Mouse (Mus musculus): ENCODE data around the gene Chodl. TPM values are rescaled to one million over a fixed set of nuclear protein-coding genes. Genes with fewer than 3 reads are reported as not detected.

Gene Chodl
- 0.17 TPM in 1 of 2 replicates, not detected in the other for polyA plus RNA-seq (2012; rRNA removed)

- Histone ChIP-seq H3K4me1 (ENCODE audit: control insufficient read depth, insufficient read depth, low read length) (no peaks in the 10 kb centered on the region), H3K4me3 (replicated peaks; ENCODE audit: extremely low read depth, low read depth, low read length) (no peak within 1 kb of the TSS)
- 12% methylated on average over 19 of the region's 19 CpGs for WGBS
- no peak for DNase-seq
- TF ChIP-seq CTCF (IDR thresholded peaks at IDR 0.05; ENCODE audit: insufficient read depth, low read length) (no peak), POLR2A (IDR thresholded peaks at IDR 0.05; ENCODE audit: borderline replicate concordance, extremely low read depth, low read depth, low read length) (no peak)
Measured at GRCm38 (mm10) chr16:78930382-78931286, at the start of gene Chodl. Gene Chodl, plus strand, starts transcription at chr16:78930948.

- TF ChIP-seq CTCF (IDR thresholded peaks at IDR 0.05; ENCODE audit: insufficient read depth, low read length) = no peak
- TF ChIP-seq POLR2A (IDR thresholded peaks at IDR 0.05; ENCODE audit: borderline replicate concordance, extremely low read depth, low read depth, low read length) = no peak
- H3K4me3 ChIP-seq (replicated peaks; ENCODE audit: extremely low read depth, low read depth, low read length) = no peak overlapping the region
- H3K4me1 ChIP-seq (ENCODE audit: control insufficient read depth, insufficient read depth, low read length) = no peaks in the 10 kb centered on the region
- 67% methylated on average over 5 of the region's 5 CpGs for WGBS
- no peak for DNase-seq
Measured at GRCm38 (mm10) chr16:78922644-78923043, 8.1 kb upstream of the Chodl start.

GRCm38 (mm10) chr16:78931287-78932025 is 708 bp downstream of the Chodl start:
- TF ChIP-seq POLR2A (IDR thresholded peaks at IDR 0.05; ENCODE audit: borderline replicate concordance, extremely low read depth, low read depth, low read length) (no peak), CTCF (IDR thresholded peaks at IDR 0.05; ENCODE audit: insufficient read depth, low read length) (no peak)
- 12% methylated on average over 16 of the region's 16 CpGs for WGBS
- H3K4me3 ChIP-seq (replicated peaks; ENCODE audit: extremely low read depth, low read depth, low read length) = no peak overlapping the region
- H3K4me1 ChIP-seq (ENCODE audit: control insufficient read depth, insufficient read depth, low read length) = no peaks in the 10 kb centered on the region
- DNase-seq = no peak

- Histone ChIP-seq H3K4me1 (ENCODE audit: control insufficient read depth, insufficient read depth, low read length) (no peaks in the 10 kb centered on the region), H3K4me3 (replicated peaks; ENCODE audit: extremely low read depth, low read depth, low read length) (no peak overlapping the region)
- WGBS = 93% methylated on average over 2 of the region's 2 CpGs
- TF ChIP-seq POLR2A (IDR thresholded peaks at IDR 0.05; ENCODE audit: borderline replicate concordance, extremely low read depth, low read depth, low read length) (no peak), CTCF (IDR thresholded peaks at IDR 0.05; ENCODE audit: insufficient read depth, low read length) (no peak)
- no peak for DNase-seq
Measured at GRCm38 (mm10) chr16:78934298-78934697, 3.5 kb downstream of the Chodl start.

- 64% methylated on average over 8 of the region's 8 CpGs for WGBS
- TF ChIP-seq CTCF (IDR thresholded peaks at IDR 0.05; ENCODE audit: insufficient read depth, low read length) = no peak
- no peak for TF ChIP-seq POLR2A (IDR thresholded peaks at IDR 0.05; ENCODE audit: borderline replicate concordance, extremely low read depth, low read depth, low read length)
- DNase-seq = no peak
- H3K4me3 ChIP-seq (replicated peaks; ENCODE audit: extremely low read depth, low read depth, low read length) = no peak overlapping the region
- no peaks in the 10 kb centered on the region for H3K4me1 ChIP-seq (ENCODE audit: control insufficient read depth, insufficient read depth, low read length)
Measured at GRCm38 (mm10) chr16:78937755-78938154, 7.0 kb downstream of the Chodl start.

- Histone ChIP-seq H3K4me3 (replicated peaks; ENCODE audit: extremely low read depth, low read depth, low read length) (no peak overlapping the region), H3K4me1 (ENCODE audit: control insufficient read depth, insufficient read depth, low read length) (no peaks in the 10 kb centered on the region)
- TF ChIP-seq POLR2A (IDR thresholded peaks at IDR 0.05; ENCODE audit: borderline replicate concordance, extremely low read depth, low read depth, low read length) (no peak), CTCF (IDR thresholded peaks at IDR 0.05; ENCODE audit: insufficient read depth, low read length) (no peak)
- WGBS = 58% methylated on average over 4 of the region's 4 CpGs
- DNase-seq = no peak
Measured at GRCm38 (mm10) chr16:78950359-78950758, 19.6 kb downstream of the Chodl start.

- no peak overlapping the region for H3K4me3 ChIP-seq (replicated peaks; ENCODE audit: extremely low read depth, low read depth, low read length)
- DNase-seq = no peak
- no peaks in the 10 kb centered on the region for H3K4me1 ChIP-seq (ENCODE audit: control insufficient read depth, insufficient read depth, low read length)
- TF ChIP-seq CTCF (IDR thresholded peaks at IDR 0.05; ENCODE audit: insufficient read depth, low read length) (no peak), POLR2A (IDR thresholded peaks at IDR 0.05; ENCODE audit: borderline replicate concordance, extremely low read depth, low read depth, low read length) (no peak)
- 60% methylated on average over 2 of the region's 2 CpGs for WGBS
Measured at GRCm38 (mm10) chr16:78957434-78957833, 26.7 kb downstream of the Chodl start.

GRCm38 (mm10) chr16:78969091-78969731 is 38.5 kb downstream of the Chodl start:
- WGBS = 29% methylated on average over 13 of the region's 13 CpGs
- no peak overlapping the region for H3K4me3 ChIP-seq (replicated peaks; ENCODE audit: extremely low read depth, low read depth, low read length)
- no peak for DNase-seq
- no peak for TF ChIP-seq POLR2A (IDR thresholded peaks at IDR 0.05; ENCODE audit: borderline replicate concordance, extremely low read depth, low read depth, low read length)
- no peak for TF ChIP-seq CTCF (IDR thresholded peaks at IDR 0.05; ENCODE audit: insufficient read depth, low read length)
- H3K4me1 ChIP-seq (ENCODE audit: control insufficient read depth, insufficient read depth, low read length) = no peaks in the 10 kb centered on the region

GRCm38 (mm10) chr16:78974099-78974498 is 43.4 kb downstream of the Chodl start:
- Histone ChIP-seq H3K4me3 (replicated peaks; ENCODE audit: extremely low read depth, low read depth, low read length) (no peak overlapping the region), H3K4me1 (ENCODE audit: control insufficient read depth, insufficient read depth, low read length) (no peaks in the 10 kb centered on the region)
- no peak for DNase-seq
- TF ChIP-seq POLR2A (IDR thresholded peaks at IDR 0.05; ENCODE audit: borderline replicate concordance, extremely low read depth, low read depth, low read length) = no peak
- no peak for TF ChIP-seq CTCF (IDR thresholded peaks at IDR 0.05; ENCODE audit: insufficient read depth, low read length)
- WGBS = 69% methylated on average over 13 of the region's 13 CpGs

Measured in lung, adult 2 months (tissue).